Mouse (Mus musculus) embryonic fibroblast, embryonic 13.5 days (primary cell): ENCODE measurements around the gene Nhsl2. TPM values are rescaled to one million over a fixed set of nuclear protein-coding genes. Genes with fewer than 3 reads are reported as not detected.

Experiments used
- H3K27ac ChIP-seq: 2 replicates; pipeline ENCODE4 v1.5.1; 2012; ENCODE audit warnings: low read length, control low read depth, inconsistent platforms; ENCODE audit not compliant: insufficient read depth
- H3K4me1 ChIP-seq: 2 replicates; pipeline ENCODE4 v1.6.1; 2011; ENCODE audit warnings: low read length; ENCODE audit not compliant: control insufficient read depth, insufficient read depth
- H3K4me3 ChIP-seq: 2 replicates; pipeline ENCODE4 v1.5.1; 2011; ENCODE audit warnings: mild to moderate bottlenecking, control low read depth, low read length; ENCODE audit not compliant: insufficient read depth
- CTCF ChIP-seq: IDR thresholded peaks from 2 replicates; pipeline ENCODE4 v1.5.1; 2011; ENCODE audit warnings: mild to moderate bottlenecking, control low read depth, low read length, moderate library complexity, borderline replicate concordance; ENCODE audit not compliant: insufficient read depth
- POLR2A ChIP-seq: IDR thresholded peaks from 2 replicates; pipeline ENCODE4 v1.6.1; 2011; ENCODE audit warnings: low read depth, mild to moderate bottlenecking, control low read depth, low read length, moderate library complexity
- polyA plus RNA-seq: library from polyadenylated mRNA; stranded (reverse); fragments of >200 nt; gene quantifications from 2 replicates; pipeline ENCODE4 v1.2.4, GENCODE M21; 2011; ENCODE audit warnings: low read depth; ENCODE audit not compliant: missing spikeins, insufficient read length

The Nhsl2 gene
- polyA plus RNA-seq, 1 experiment: 15.6 TPM

DNA sequence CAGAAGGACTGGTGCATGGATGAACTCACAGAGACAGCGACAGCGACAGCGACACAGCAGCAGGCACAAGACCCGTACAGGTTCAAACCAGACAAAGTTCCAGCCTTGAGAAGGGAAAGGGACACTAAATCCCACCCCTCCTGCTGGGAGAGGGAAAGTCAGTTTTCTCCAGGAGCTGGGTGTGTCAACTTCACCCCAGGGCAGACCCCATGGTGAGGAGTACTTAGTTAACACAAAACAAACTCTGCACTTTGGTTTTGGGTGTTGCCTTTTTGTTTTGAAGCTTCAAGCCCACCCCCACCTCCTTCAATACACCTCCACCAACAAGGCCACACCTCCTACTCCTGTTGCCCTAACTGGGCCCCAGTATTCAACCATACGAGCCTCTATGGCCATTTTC lies 15.6 kb downstream of the Nhsl2 start:
- H3K4me3 ChIP-seq: no peak overlapping the region

GRCm38 (mm10) chrX:101874147-101874546 lies 25.0 kb downstream of the Nhsl2 start:
- H3K4me3 ChIP-seq: no peak overlapping the region
- peak overlapping the region; percentile 39; the same call in 1 of the 2 replicates for H3K27ac ChIP-seq
- no peak for TF ChIP-seq CTCF
- TF ChIP-seq POLR2A: no peak
- H3K4me1 ChIP-seq: peaks cover 18% of the 10 kb centered on the region

More for the DNA sequence above, 15.6 kb downstream of the Nhsl2 start:
- Histone ChIP-seq H3K27ac (no peak overlapping the region), H3K4me1 (no peaks in the 10 kb centered on the region)
- TF ChIP-seq POLR2A (no peak), CTCF (no peak)

DNA sequence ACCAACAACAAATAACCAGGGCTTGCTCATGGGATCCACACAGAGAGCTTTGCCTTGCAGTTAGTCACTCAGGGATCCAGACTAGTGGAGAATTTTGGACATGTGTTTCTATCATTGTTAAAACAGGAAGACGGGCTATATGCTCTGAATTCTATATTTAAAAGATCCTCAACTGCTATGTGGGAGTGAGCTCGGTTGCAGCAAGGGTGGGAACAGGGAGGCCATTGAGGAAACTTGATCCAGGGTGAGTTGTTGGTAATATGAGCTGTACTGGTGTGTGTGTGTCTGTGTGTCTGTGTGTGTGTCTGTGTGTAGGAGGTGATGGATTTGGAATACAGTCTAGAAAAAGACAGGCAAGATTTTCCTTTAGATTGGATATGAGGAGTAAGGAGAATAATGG lies 25.7 kb downstream of the Nhsl2 start:
- Histone ChIP-seq H3K4me3 (no peak overlapping the region), H3K27ac (peak overlapping the region; percentile 39)
- TF ChIP-seq CTCF (no peak), POLR2A (no peak)

DNA sequence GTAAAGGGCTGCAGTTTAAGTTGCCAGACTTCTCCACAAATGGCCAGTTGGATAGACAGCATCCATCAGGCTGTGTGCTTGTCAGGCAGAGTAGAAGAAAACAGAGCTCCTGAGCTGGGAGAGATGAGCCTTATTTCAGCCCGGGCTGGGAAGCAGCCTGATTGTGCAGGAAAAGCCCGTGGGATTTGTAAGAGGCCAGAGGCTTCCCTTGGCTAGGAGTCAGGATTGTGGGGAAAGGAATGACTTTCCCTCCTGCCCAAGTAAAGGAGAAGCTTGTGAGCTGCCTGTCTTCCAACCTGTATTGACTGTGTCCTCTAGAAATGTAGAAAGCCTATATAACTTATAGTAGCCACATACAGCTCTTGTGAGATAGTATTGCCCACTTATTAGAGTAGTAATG lies 27.0 kb downstream of the Nhsl2 start:
- Histone ChIP-seq H3K4me1 (peaks cover 18% of the 10 kb centered on the region), H3K27ac (no peak overlapping the region), H3K4me3 (no peak overlapping the region)
- TF ChIP-seq CTCF (no peak), POLR2A (no peak)

More for the DNA sequence above, 25.7 kb downstream of the Nhsl2 start:
- peaks cover 18% of the 10 kb centered on the region for H3K4me1 ChIP-seq

DNA sequence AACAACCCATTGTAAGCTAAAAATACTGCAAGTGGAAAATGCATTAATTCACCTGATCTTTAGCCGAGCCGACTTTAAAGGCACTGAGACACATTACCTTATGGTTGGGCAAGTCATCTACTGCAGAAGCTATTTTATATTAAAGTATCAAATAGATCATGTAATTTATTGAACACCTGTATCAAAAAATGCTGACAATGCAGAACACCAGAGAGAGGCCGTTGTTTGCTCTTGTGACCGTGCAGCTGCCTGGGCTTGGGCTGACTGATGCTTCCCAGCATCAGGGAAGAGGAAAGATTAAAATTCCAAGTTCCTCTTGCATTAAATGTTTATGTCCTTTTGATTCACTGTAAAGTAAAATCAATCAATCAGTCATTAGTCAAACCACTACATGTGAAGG lies 28.7 kb downstream of the Nhsl2 start:
- TF ChIP-seq POLR2A (no peak), CTCF (no peak)
- peaks cover 21% of the 10 kb centered on the region for H3K4me1 ChIP-seq
- H3K4me3 ChIP-seq: no peak overlapping the region
- H3K27ac ChIP-seq: no peak overlapping the region

DNA sequence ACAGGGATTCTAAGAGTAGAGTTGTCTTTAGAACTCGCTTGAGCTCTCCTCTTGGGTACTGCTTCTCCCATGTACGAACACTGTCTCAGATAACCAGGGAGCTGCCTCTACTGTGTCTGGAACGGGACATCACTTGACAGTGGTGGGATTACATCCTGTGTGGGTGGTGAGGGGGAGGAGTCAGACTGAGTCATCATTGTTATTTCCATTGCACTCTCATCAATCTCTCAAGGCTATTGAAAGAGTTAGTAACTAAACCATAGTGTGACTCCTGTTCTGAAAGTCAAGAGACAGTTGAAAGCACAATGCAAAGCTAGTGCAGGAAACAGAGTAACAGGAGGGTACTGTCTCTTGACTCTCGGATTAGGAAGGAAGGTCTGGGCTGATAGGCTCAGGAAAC lies 29.4 kb downstream of the Nhsl2 start:
- H3K27ac ChIP-seq: no peak overlapping the region
- no peak for TF ChIP-seq POLR2A
- no peak for TF ChIP-seq CTCF
- H3K4me1 ChIP-seq: peaks cover 21% of the 10 kb centered on the region

GRCm38 (mm10) chrX:101882141-101882751 lies 33.1 kb downstream of the Nhsl2 start:
- Histone ChIP-seq H3K27ac (peak overlapping the region; percentile 83), H3K4me1 (peaks cover 10% of the 10 kb centered on the region), H3K4me3 (no peak overlapping the region)
- no peak for TF ChIP-seq CTCF
- no peak for TF ChIP-seq POLR2A

More for the DNA sequence above, 29.4 kb downstream of the Nhsl2 start:
- H3K4me3 ChIP-seq: no peak overlapping the region

- H3K4me1 ChIP-seq: no peaks in the 10 kb centered on the region
- H3K27ac ChIP-seq: no peak overlapping the region
- no peak for TF ChIP-seq POLR2A
- TF ChIP-seq CTCF: no peak
- H3K4me3 ChIP-seq: no peak overlapping the region
These were observed 40.2 kb downstream of the Nhsl2 start for GRCm38 (mm10) chrX:101889384-101889783.

- H3K4me3 ChIP-seq: no peak overlapping the region
- H3K4me1 ChIP-seq: no peaks in the 10 kb centered on the region
- no peak overlapping the region for H3K27ac ChIP-seq
- TF ChIP-seq POLR2A (no peak), CTCF (no peak)
These were observed 40.8 kb downstream of the Nhsl2 start for GRCm38 (mm10) chrX:101889813-101890469.

DNA sequence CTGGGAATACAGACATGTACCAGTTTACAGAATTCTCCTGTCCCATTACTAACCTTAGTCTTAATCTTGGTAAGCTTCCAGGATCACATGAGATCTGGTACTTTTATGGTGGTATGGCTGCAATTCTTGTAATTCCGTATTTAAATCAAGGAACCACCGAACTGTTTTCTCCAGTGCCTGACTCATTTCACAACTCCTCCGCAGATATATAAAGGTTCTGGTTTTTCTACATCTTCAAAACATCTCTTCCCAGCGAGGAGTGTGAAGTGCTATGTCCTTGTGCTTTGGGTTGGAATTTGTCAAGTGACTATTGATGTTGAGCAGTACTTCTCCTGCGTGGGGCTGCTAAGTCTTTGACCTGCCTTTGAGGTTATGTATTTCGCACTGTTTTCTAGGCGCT lies 44.6 kb downstream of the Nhsl2 start:
- TF ChIP-seq POLR2A: no peak
- no peak for TF ChIP-seq CTCF
- no peak overlapping the region for H3K27ac ChIP-seq
- no peaks in the 10 kb centered on the region for H3K4me1 ChIP-seq
- H3K4me3 ChIP-seq: no peak overlapping the region
